12 mouse cellular contexts compared by ENCODE assay signal in the genomic region with DNA sequence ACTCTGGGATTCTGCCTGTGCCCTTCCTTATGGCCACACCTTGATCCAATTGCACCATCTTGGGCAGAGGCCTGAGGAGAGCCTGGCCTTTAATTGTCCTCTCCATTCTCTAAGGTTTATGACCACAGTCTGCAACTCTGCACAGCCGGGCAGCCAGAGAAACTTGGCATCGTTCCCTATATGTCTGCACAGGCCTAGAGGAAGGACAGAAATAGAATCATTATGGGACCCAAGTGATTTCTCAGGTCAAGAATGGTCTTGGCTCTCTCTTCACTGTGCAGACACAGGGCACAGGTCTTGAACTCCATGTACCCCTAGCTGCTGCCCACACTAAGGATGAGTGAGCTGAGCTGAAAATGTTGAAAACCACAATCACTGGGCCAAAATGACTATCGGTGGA. TPM values are rescaled to one million over a fixed set of nuclear protein-coding genes. Genes with fewer than 3 reads are reported as not detected.
DNase-seq lines count a peak whose midpoint lies in the region; ATAC-seq and TF ChIP-seq lines count a peak whose summit lies in the region.
"Had no signal": no experiment of that assay in that cellular context is flagged by ENCODE, and none has a peak within 500 bp of the region (broad histone marks: within the 10 kb centered on the region; RNA-seq: fewer than 3 reads in every experiment).

No protein-coding gene starts in this region.

- TF ChIP-seq EP300 in lung, postnatal 0 days (IDR thresholded peaks at IDR 0.05), result no peak

- no peaks in the 10 kb centered on the region for H3K9me3 ChIP-seq in lung, embryonic 15.5 days
- H3K9me3 ChIP-seq in intestine, postnatal 0 days (ENCODE audit: control insufficient read depth), result no peaks in the 10 kb centered on the region
- no peaks in the 10 kb centered on the region for H3K9me3 ChIP-seq in lung, postnatal 0 days (ENCODE audit: low read length)

- no peak overlapping the region for H3K27ac ChIP-seq in lung, embryonic 15.5 days
- no peak overlapping the region for H3K27ac ChIP-seq in intestine, postnatal 0 days (ENCODE audit: low read depth, low read length)
- H3K27ac ChIP-seq in lung, postnatal 0 days (ENCODE audit: low read length), result no peak overlapping the region

- 47% methylated on average over 3 of the region's 3 CpGs for WGBS in lung, embryonic 15.5 days
- 41% methylated on average over 3 of the region's 3 CpGs for WGBS in intestine, postnatal 0 days
- WGBS in lung, postnatal 0 days, result 42% methylated on average over 3 of the region's 3 CpGs

- TF ChIP-seq CTCF in intestine, postnatal 0 days (IDR thresholded peaks at IDR 0.05; ENCODE audit: low read depth), result no peak
- no peak for TF ChIP-seq CTCF in lung, postnatal 0 days (IDR thresholded peaks at IDR 0.05)

- H3K9ac ChIP-seq in lung, embryonic 15.5 days, result no peak overlapping the region
- no peak overlapping the region for H3K9ac ChIP-seq in intestine, postnatal 0 days (ENCODE audit: low read depth, low read length)
- no peak overlapping the region for H3K9ac ChIP-seq in lung, postnatal 0 days (replicated peaks; ENCODE audit: low read depth)

- no peak overlapping the region for H3K4me2 ChIP-seq in lung, embryonic 15.5 days
- no peak overlapping the region for H3K4me2 ChIP-seq in intestine, postnatal 0 days (replicated peaks; ENCODE audit: low read depth)
- H3K4me2 ChIP-seq in lung, postnatal 0 days (replicated peaks; ENCODE audit: low read depth, low read length), result no peak overlapping the region
- H3K4me2 ChIP-seq: liver, embryonic 11.5 days had no signal

- no peaks in the 10 kb centered on the region; the same call in 1 of the 2 replicates for H3K4me1 ChIP-seq in lung, embryonic 15.5 days
- no peaks in the 10 kb centered on the region for H3K4me1 ChIP-seq in intestine, postnatal 0 days (replicated peaks; ENCODE audit: control insufficient read depth, insufficient read depth, low read length)
- no peaks in the 10 kb centered on the region; the same call in 1 of the 2 replicates for H3K4me1 ChIP-seq in lung, postnatal 0 days (ENCODE audit: insufficient read depth, low read depth, low read length)

- peak; percentile 80 for ATAC-seq in lung, embryonic 15.5 days (ENCODE audit: borderline replicate concordance, extremely low read depth, low FRiP score, low TSS enrichment)
- ATAC-seq in intestine, postnatal 0 days, result peak; percentile 65
- ATAC-seq in lung, postnatal 0 days, result peak; percentile 79

- DNase-seq in adrenal gland, postnatal 14 days, result peak; percentile 41
- DNase-seq in adrenal gland, adult 18-20 months (ENCODE audit: low spot score in 2 of 2), result no peak
- no peak for DNase-seq in lung, postnatal 25 days (ENCODE audit: low spot score)
- peak; percentile 69 for DNase-seq in lung, postnatal 0 days (ENCODE audit: low spot score)
- no peak for DNase-seq in layer of hippocampus, adult 11-12 months (ENCODE audit: low spot score)
- DNase-seq in spleen, postnatal 10 days (ENCODE audit: low spot score in 2 of 2), result no peak
- DNase-seq: cerebellum, adult 9-10 months had no signal

- H3K4me3 ChIP-seq in lung, embryonic 15.5 days, result no peak overlapping the region
- no peak overlapping the region for H3K4me3 ChIP-seq in intestine, postnatal 0 days (ENCODE audit: low read depth, low read length)
- H3K4me3 ChIP-seq in lung, postnatal 0 days (ENCODE audit: low read depth, low read length), result no peak overlapping the region

- H3K36me3 ChIP-seq in lung, embryonic 15.5 days, result no peaks in the 10 kb centered on the region
- H3K36me3 ChIP-seq in intestine, postnatal 0 days (ENCODE audit: control insufficient read depth, insufficient read depth), result no peaks in the 10 kb centered on the region
- no peaks in the 10 kb centered on the region for H3K36me3 ChIP-seq in lung, postnatal 0 days (ENCODE audit: insufficient read depth, low read length)

- no peaks in the 10 kb centered on the region for H3K27me3 ChIP-seq in lung, embryonic 15.5 days
- no peaks in the 10 kb centered on the region for H3K27me3 ChIP-seq in intestine, postnatal 0 days (replicated peaks; ENCODE audit: control insufficient read depth, insufficient read depth, low read length)
- H3K27me3 ChIP-seq in lung, postnatal 0 days (replicated peaks; ENCODE audit: insufficient read depth, low read length), result no peaks in the 10 kb centered on the region

RNA-seq across cellular contexts. Expression of a gene that starts 9.5 kb away (rescaled TPM):
- total RNA-seq in adrenal gland, postnatal 14 days (2021), result not detected in 2 replicates
- total RNA-seq in adrenal gland, adult 18-20 months (2021), result not detected
- not detected in 2 replicates for polyA plus RNA-seq in lung, embryonic 15.5 days (2015; fragmentation: Nextera tagmentation; extraction: Ambion mirVana)
- not detected in 2 replicates for polyA plus RNA-seq in intestine, postnatal 0 days (2015; fragmentation: Nextera tagmentation; extraction: Ambion mirVana)
- polyA plus RNA-seq in lung, postnatal 0 days (2015; fragmentation: Nextera tagmentation; extraction: Ambion mirVana), result not detected in 2 replicates
- total RNA-seq: layer of hippocampus, adult 18-20 months had no signal
- polyA plus RNA-seq: liver, embryonic 11.5 days; midbrain, postnatal 0 days had no signal

Comparison
In these comparisons a context has a peak if more than half of its experiments do, and no peak if none do; other contexts are left out.
1. DNase-seq: peak in adrenal gland, postnatal 14 days (single experiment) and lung, postnatal 0 days (single experiment); none in adrenal gland, adult 18-20 months (0 of 2), lung, postnatal 25 days (single experiment), layer of hippocampus, adult 11-12 months (single experiment) and spleen, postnatal 10 days (0 of 2).
2. Peak in every context shown above with its lines, with median percentiles within 50 percentile points of each other: ATAC-seq.